Mouse (Mus musculus): ENCODE results near the gene Mdc1. TPM values are rescaled to one million over a fixed set of nuclear protein-coding genes. Genes with fewer than 3 reads are reported as not detected.

Gene Mdc1
- total RNA-seq, 2 experiments from 2014 or later: 12.4 to 20.4 TPM

- no peak for ATAC-seq (replicated peaks; ENCODE audit: low FRiP score, poor library complexity, severe bottlenecking)
Observed at GRCm38 (mm10) chr17:35870884-35871696, 29.8 kb downstream of the Mdc1 start.

GRCm38 (mm10) chr17:35873774-35874519 lies 32.6 kb downstream of the Mdc1 start:
- peak; percentile 93 for ATAC-seq (replicated peaks; ENCODE audit: low FRiP score, poor library complexity, severe bottlenecking)

- no peak for ATAC-seq (replicated peaks; ENCODE audit: low FRiP score, poor library complexity, severe bottlenecking)
Observed at GRCm38 (mm10) chr17:35874721-35875120, 33.4 kb downstream of the Mdc1 start.

GRCm38 (mm10) chr17:35879245-35880057 lies 38.1 kb downstream of the Mdc1 start, which contains the start of gene Dhx16:
Gene Dhx16, plus strand, starts transcription at chr17:35879819.
- ATAC-seq (replicated peaks; ENCODE audit: low FRiP score, poor library complexity, severe bottlenecking): peak; percentile 92

GRCm38 (mm10) chr17:35882924-35883323 lies 41.6 kb downstream of the Mdc1 start:
- ATAC-seq (replicated peaks; ENCODE audit: low FRiP score, poor library complexity, severe bottlenecking): no peak

GRCm38 (mm10) chr17:35883777-35884176 lies 42.5 kb downstream of the Mdc1 start:
- no peak for ATAC-seq (replicated peaks; ENCODE audit: low FRiP score, poor library complexity, severe bottlenecking)

GRCm38 (mm10) chr17:35887725-35888124 lies 46.4 kb downstream of the Mdc1 start:
- ATAC-seq (replicated peaks; ENCODE audit: low FRiP score, poor library complexity, severe bottlenecking): no peak

GRCm38 (mm10) chr17:35896781-35897643 lies 55.7 kb downstream of the Mdc1 start, which contains the start of gene 2310061I04Rik:
Gene 2310061I04Rik, minus strand, starts transcription at chr17:35897431.
- ATAC-seq (replicated peaks; ENCODE audit: low FRiP score, poor library complexity, severe bottlenecking): peak; percentile 88

GRCm38 (mm10) chr17:35897644-35898573 lies 56.6 kb downstream of the Mdc1 start:
- peak; percentile 56 for ATAC-seq (replicated peaks; ENCODE audit: low FRiP score, poor library complexity, severe bottlenecking)

GRCm38 (mm10) chr17:35900636-35901035 lies 59.3 kb downstream of the Mdc1 start:
- no peak for ATAC-seq (replicated peaks; ENCODE audit: low FRiP score, poor library complexity, severe bottlenecking)

- no peak for ATAC-seq (replicated peaks; ENCODE audit: low FRiP score, poor library complexity, severe bottlenecking)
Observed at GRCm38 (mm10) chr17:35903343-35903991, 62.2 kb downstream of the Mdc1 start.

- ATAC-seq (replicated peaks; ENCODE audit: low FRiP score, poor library complexity, severe bottlenecking): no peak
Observed at GRCm38 (mm10) chr17:35903992-35904355, 62.7 kb downstream of the Mdc1 start.

- no peak for ATAC-seq (replicated peaks; ENCODE audit: low FRiP score, poor library complexity, severe bottlenecking)
Observed at GRCm38 (mm10) chr17:35905587-35905986, 64.3 kb downstream of the Mdc1 start.

GRCm38 (mm10) chr17:35907609-35908008 lies 66.3 kb downstream of the Mdc1 start:
- no peak for ATAC-seq (replicated peaks; ENCODE audit: low FRiP score, poor library complexity, severe bottlenecking)

Data from erythroblast, adult 5-6 weeks (primary cell).